Mouse (Mus musculus) ovary, postnatal 14 days (tissue): ENCODE measurements around the gene Slc25a26.
"Not testable (repeated sequence)": the region's sequence is repeated elsewhere in the genome, so short reads cannot be mapped to it uniquely, and the experiment has no call there.

Experiments
- DNase-seq: peaks from one replicate; pipeline ENCODE4 v3.0.0; 2022; ENCODE audit warnings: low spot score

Slc25a26 gene

GRCm38 (mm10) chr6:94550851-94551250, 50.7 kb downstream of the Slc25a26 start:
- no peak for DNase-seq

- DNase-seq = no peak
These were observed 53.0 kb downstream of the Slc25a26 start for GRCm38 (mm10) chr6:94553085-94553484.

- DNase-seq = not testable (repeated sequence)
These were observed 58.5 kb downstream of the Slc25a26 start for GRCm38 (mm10) chr6:94558603-94559002.

- no peak for DNase-seq
These were observed 60.8 kb downstream of the Slc25a26 start for GRCm38 (mm10) chr6:94560896-94561295.

GRCm38 (mm10) chr6:94561346-94561745, 61.2 kb downstream of the Slc25a26 start:
- DNase-seq = no peak

GRCm38 (mm10) chr6:94563203-94563940, 63.2 kb downstream of the Slc25a26 start:
- no peak for DNase-seq

GRCm38 (mm10) chr6:94565766-94566165, 65.6 kb downstream of the Slc25a26 start:
- no peak for DNase-seq

- DNase-seq = no peak
These were observed 67.9 kb downstream of the Slc25a26 start for GRCm38 (mm10) chr6:94568040-94568439.

GRCm38 (mm10) chr6:94575526-94576166, 75.5 kb downstream of the Slc25a26 start:
- no peak for DNase-seq

GRCm38 (mm10) chr6:94577991-94578390, 77.9 kb downstream of the Slc25a26 start:
- DNase-seq = no peak

- DNase-seq = no peak
These were observed 81.9 kb downstream of the Slc25a26 start for GRCm38 (mm10) chr6:94582055-94582454.

GRCm38 (mm10) chr6:94584147-94584695, 84.1 kb downstream of the Slc25a26 start:
- no peak for DNase-seq

- no peak for DNase-seq
These were observed 84.8 kb downstream of the Slc25a26 start for GRCm38 (mm10) chr6:94584976-94585375.

- DNase-seq = no peak
These were observed 88.2 kb downstream of the Slc25a26 start for GRCm38 (mm10) chr6:94588365-94588764.

GRCm38 (mm10) chr6:94592243-94592642, 92.1 kb downstream of the Slc25a26 start:
- no peak for DNase-seq

- no peak for DNase-seq
These were observed 92.6 kb downstream of the Slc25a26 start for GRCm38 (mm10) chr6:94592710-94593109.

- DNase-seq = no peak
These were observed 94.0 kb downstream of the Slc25a26 start for GRCm38 (mm10) chr6:94594096-94594665.

GRCm38 (mm10) chr6:94594711-94595110, 94.6 kb downstream of the Slc25a26 start:
- DNase-seq = no peak

GRCm38 (mm10) chr6:94595206-94595605, 95.1 kb downstream of the Slc25a26 start:
- DNase-seq = no peak

GRCm38 (mm10) chr6:94596051-94596760, 96.1 kb downstream of the Slc25a26 start:
- no peak for DNase-seq

- DNase-seq = no peak
These were observed 96.8 kb downstream of the Slc25a26 start for GRCm38 (mm10) chr6:94596761-94597485.

GRCm38 (mm10) chr6:94598421-94598820, 98.3 kb downstream of the Slc25a26 start:
- DNase-seq = no peak
